Mouse (Mus musculus) hindbrain, postnatal 0 days (tissue): ENCODE data around the gene Frs2. TPM values are rescaled to one million over a fixed set of nuclear protein-coding genes. Genes with fewer than 3 reads are reported as not detected.

Source experiments
- ATAC-seq: fragments of 200-750 bp; cut with Nextera tagmentation; 2 replicates; pipeline ENCODE4 v1.8.0; 2017; ENCODE audit warnings: mild to moderate bottlenecking, moderate TSS enrichment, moderate library complexity
- DNase-seq: peaks from one replicate; pipeline ENCODE4 v3.0.0-alpha.2; 2015; ENCODE audit warnings: low spot score
- H3K27ac ChIP-seq: fragments of 300-500 bp; sonication (generic); 2 replicates; pipeline ENCODE4 v1.5.1; 2014; ENCODE audit warnings: mild to moderate bottlenecking
- H3K27me3 ChIP-seq: fragments of 300-500 bp; sonication (generic); 2 replicates; pipeline ENCODE4 v1.6.1; 2014; ENCODE audit warnings: low read length, mixed read lengths; ENCODE audit not compliant: insufficient read depth
- H3K36me3 ChIP-seq: fragments of 300-500 bp; sonication (generic); 2 replicates; pipeline ENCODE4 v1.6.1; 2014; ENCODE audit warnings: low read length, mixed read lengths; ENCODE audit not compliant: insufficient read depth
- H3K4me1 ChIP-seq: fragments of 300-500 bp; sonication (generic); 2 replicates; pipeline ENCODE4 v1.6.1; 2014; ENCODE audit warnings: antibody characterized with exemption, low read length, mixed read lengths; ENCODE audit not compliant: insufficient read depth
- H3K4me2 ChIP-seq: fragments of 300-500 bp; sonication (generic); 2 replicates; pipeline ENCODE4 v1.6.1; 2014; ENCODE audit warnings: low read depth, mild to moderate bottlenecking, low read length, moderate library complexity, mixed read lengths
- H3K4me3 ChIP-seq: fragments of 300-500 bp; sonication (generic); 2 replicates; pipeline ENCODE4 v1.5.1; 2014; ENCODE audit warnings: low read length
- H3K9ac ChIP-seq: fragments of 300-500 bp; sonication (generic); replicated peaks from 2 replicates; pipeline ENCODE4 v1.6.1; 2014; ENCODE audit warnings: mild to moderate bottlenecking, low read length, moderate library complexity, mixed read lengths
- H3K9me3 ChIP-seq: fragments of 300-500 bp; sonication (generic); 2 replicates; pipeline ENCODE4 v1.6.1; 2016; ENCODE audit warnings: low read length, mixed read lengths
- CTCF ChIP-seq: IDR thresholded peaks from 2 replicates; pipeline ENCODE4 v1.5.1; 2016; ENCODE audit warnings: antibody characterized with exemption, control low read depth, low read depth
- WGBS: fragments of 180-500 bp; shearing (Covaris S2); extraction: QIAGEN DNeasy Blood & Tissue Kit; methylation state at CpG from one replicate; pipeline ENCODE4 v1.1.7; 2014; 5-methylcytosine and 5-hydroxymethylcytosine counted together
- polyA plus RNA-seq: library from polyadenylated mRNA; unstranded; fragments of >200 nt; fragmentation: Nextera tagmentation; extraction: Ambion mirVana; gene quantifications from 2 replicates; pipeline ENCODE4 v1.2.1, GENCODE M21; 2015
- total RNA-seq: library from RNA; depleted of rRNA; stranded (reverse); fragments of >200 nt; gene quantifications from 2 replicates; pipeline ENCODE4 v1.2.3, GENCODE M21; 2014

The Frs2 gene
- total and polyA plus RNA-seq, 2 experiments from 2014 or later: 19.1 to 19.3 TPM

DNA sequence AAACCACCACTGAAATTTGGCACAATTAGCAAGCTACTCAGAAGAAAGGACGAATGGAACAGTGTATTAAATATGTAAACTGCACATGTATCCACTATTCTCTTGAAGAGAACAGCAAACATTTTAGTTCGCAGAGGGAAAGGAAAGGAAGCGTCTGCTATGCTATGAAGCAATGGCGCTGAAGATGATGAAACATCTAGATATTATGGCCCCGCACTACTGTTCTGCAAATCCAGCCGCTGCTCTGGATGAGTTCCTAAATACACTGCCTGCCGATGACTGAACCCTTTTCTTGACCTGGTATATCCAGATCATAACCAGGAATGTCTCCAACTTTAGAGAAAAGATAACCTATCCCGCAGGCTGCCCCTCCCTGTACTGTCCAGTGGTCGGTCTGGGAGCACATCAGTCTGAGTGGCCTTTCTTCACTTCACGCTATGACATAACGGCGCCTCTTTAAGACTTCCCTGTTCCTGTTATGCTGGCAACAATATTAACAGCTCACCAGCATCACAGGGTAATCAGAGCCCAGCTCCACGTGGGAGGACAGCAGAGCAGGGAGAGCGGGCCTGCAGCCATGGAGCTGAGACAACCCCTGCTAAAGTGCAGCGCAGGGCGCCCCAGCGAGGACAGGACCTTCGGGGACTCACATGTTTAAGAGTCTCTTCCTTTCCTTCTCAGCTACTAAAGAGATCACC, 76.0 kb downstream of the Frs2 start:
- H3K36me3 ChIP-seq: peaks cover 35% of the 10 kb centered on the region; the same call in 1 of the 2 replicates
- H3K27me3 ChIP-seq: no peaks in the 10 kb centered on the region
- no peak for ATAC-seq
- no peak for DNase-seq
- WGBS: 92% methylated on average over 18 of the region's 18 CpGs
- no peak for TF ChIP-seq CTCF
- H3K9me3 ChIP-seq: no peaks in the 10 kb centered on the region
- H3K4me3 ChIP-seq: no peak overlapping the region
- no peak overlapping the region for H3K27ac ChIP-seq
- H3K9ac ChIP-seq: no peak overlapping the region
- no peak overlapping the region for H3K4me2 ChIP-seq
- no peaks in the 10 kb centered on the region for H3K4me1 ChIP-seq

DNA sequence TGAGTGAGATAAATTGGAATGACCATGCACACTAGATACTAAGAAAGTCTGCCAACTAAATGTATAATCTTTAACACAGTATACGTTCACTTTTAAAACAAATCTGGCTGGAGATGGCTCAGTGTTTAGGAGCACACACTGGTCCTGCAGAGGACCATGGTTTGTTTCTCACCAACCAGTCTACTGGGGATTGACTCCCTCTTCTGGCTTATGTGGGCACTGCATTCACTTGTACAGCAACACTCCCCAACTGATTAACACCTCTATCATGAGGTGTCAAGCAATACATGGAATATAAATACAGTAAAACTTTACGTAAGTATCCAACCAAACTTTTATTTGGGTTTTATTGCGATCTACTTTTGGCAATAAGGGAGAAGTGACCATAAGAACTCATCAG, 79.2 kb downstream of the Frs2 start:
- H3K4me3 ChIP-seq: no peak overlapping the region
- 95% methylated on average over 3 of the region's 3 CpGs for WGBS
- H3K4me2 ChIP-seq: no peak overlapping the region
- no peaks in the 10 kb centered on the region for H3K4me1 ChIP-seq
- no peak for ATAC-seq
- peak; percentile 16; the same call in 1 of the 2 replicates for TF ChIP-seq CTCF
- no peaks in the 10 kb centered on the region for H3K27me3 ChIP-seq
- H3K36me3 ChIP-seq: peaks cover 20% of the 10 kb centered on the region; the same call in 1 of the 2 replicates
- no peak overlapping the region for H3K27ac ChIP-seq
- no peaks in the 10 kb centered on the region for H3K9me3 ChIP-seq
- DNase-seq: no peak
- H3K9ac ChIP-seq: no peak overlapping the region

DNA sequence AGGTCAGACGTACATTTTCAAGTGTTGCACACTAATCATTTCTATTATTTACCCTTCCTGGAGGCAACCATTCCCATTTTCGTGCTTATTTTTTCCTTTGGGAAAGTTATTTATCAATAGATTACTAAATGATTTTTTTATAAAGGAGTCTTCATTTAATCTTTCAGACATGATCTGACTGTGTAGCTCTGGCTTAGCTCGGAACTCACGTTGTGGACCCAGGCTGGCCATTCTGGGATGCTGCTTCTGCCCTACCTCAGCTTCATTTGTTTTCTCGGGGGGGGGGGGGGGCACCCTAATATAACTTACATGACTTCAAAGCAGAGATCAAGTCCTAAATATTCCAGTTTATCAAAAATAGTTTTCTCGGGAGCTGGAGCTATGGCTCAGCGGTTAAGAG, 84.3 kb downstream of the Frs2 start:
- Histone ChIP-seq H3K27ac (peak overlapping the region; percentile 69), H3K9ac (peak overlapping the region; percentile 41), H3K4me3 (peak overlapping the region; percentile 99), H3K4me1 (no peaks in the 10 kb centered on the region), H3K27me3 (no peaks in the 10 kb centered on the region), H3K9me3 (no peaks in the 10 kb centered on the region), H3K36me3 (peaks cover 23% of the 10 kb centered on the region; the same call in 1 of the 2 replicates), H3K4me2 (peak overlapping the region; percentile 55)
- 8% methylated on average over 7 of the region's 7 CpGs for WGBS
- no peak for TF ChIP-seq CTCF
- ATAC-seq: peak; percentile 60
- peak; percentile 10 for DNase-seq

DNA sequence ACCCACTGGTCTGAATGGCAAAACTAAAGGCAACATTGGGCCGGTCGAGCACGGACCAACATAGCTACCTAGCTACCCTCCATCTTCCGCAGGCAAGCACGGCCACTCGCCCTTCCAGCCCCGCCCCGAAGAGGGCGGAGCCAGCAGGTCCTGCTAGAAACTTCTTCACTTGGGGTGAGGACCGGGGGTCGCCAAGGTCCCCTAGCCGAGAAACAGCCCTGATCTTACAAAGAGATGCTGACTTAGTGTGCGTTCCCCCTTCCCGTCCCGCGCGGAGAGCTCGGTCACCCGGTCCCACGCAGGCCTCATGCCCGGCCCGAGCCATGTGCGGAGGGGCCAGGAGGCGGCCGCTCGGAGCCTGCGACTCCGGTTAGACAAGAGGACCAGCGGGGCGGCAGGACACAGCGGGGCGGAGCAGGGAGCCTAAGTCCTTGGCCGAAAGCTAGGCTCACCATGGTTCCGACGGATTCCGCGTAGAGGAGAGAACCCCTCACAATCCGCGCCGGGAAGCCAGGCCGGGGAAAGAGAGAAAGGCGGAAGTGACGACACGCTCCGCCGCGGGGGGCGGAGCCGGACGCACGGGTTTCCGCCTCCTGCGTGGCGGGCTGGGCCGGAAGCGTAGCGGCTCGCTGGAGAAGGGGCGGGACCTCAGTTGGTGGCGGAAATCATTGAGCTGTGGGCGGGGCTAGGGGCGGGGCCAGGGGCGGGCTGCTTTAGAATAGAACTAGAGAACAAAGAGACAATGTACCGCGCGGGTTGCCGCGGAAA, 84.9 kb downstream of the Frs2 start, which contains the start of gene Cct2:
Gene Cct2 (minus strand): TSS at position 561 of the 768 bp plus-strand sequence.
- H3K4me3 ChIP-seq: peak within 1 kb of the TSS; percentile 99
- ATAC-seq (peak; percentile 96), DNase-seq (peak; percentile 99)
- peak within 1 kb of the TSS; percentile 82 for H3K9ac ChIP-seq
- peak within 1 kb of the TSS; percentile 90 for H3K27ac ChIP-seq
- WGBS: under 1% methylated on average over 68 of the region's 68 CpGs
- H3K36me3 ChIP-seq: peaks cover 28% of the 10 kb centered on the region
- no peaks in the 10 kb centered on the region for H3K9me3 ChIP-seq
- no peaks in the 10 kb centered on the region for H3K27me3 ChIP-seq
- TF ChIP-seq CTCF: peak; percentile 19; the same call in 1 of the 2 replicates
- H3K4me1 ChIP-seq: no peaks in the 10 kb centered on the region
- peak within 1 kb of the TSS; percentile 89 for H3K4me2 ChIP-seq

DNA sequence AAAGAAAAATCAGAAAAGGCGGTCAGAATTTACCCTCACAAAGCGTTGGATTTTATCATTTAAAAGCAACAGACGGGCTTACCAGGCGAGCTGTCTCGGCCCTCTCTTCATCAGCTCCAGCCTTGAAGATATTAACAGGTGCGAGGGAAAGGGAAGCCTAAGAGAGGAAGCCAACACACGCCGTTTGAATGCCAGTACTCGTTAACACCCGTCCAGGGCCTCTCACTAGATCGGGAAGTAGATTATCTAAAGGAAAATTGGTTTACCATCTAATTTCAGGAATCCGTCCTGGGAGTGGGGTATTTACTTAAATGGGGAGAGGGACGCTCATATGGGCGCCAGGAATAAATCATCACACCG, 85.5 kb downstream of the Frs2 start:
- DNase-seq (no peak), ATAC-seq (no peak)
- H3K27ac ChIP-seq: peak overlapping the region; percentile 90; the same call in 1 of the 2 replicates
- H3K4me1 ChIP-seq: no peaks in the 10 kb centered on the region
- no peaks in the 10 kb centered on the region for H3K27me3 ChIP-seq
- H3K36me3 ChIP-seq: peaks cover 33% of the 10 kb centered on the region
- peak overlapping the region; percentile 99 for H3K4me3 ChIP-seq
- no peak for TF ChIP-seq CTCF
- H3K4me2 ChIP-seq: peak overlapping the region; percentile 89
- no peaks in the 10 kb centered on the region for H3K9me3 ChIP-seq
- peak overlapping the region; percentile 82 for H3K9ac ChIP-seq
- WGBS: 4% methylated on average over 15 of the region's 15 CpGs

DNA sequence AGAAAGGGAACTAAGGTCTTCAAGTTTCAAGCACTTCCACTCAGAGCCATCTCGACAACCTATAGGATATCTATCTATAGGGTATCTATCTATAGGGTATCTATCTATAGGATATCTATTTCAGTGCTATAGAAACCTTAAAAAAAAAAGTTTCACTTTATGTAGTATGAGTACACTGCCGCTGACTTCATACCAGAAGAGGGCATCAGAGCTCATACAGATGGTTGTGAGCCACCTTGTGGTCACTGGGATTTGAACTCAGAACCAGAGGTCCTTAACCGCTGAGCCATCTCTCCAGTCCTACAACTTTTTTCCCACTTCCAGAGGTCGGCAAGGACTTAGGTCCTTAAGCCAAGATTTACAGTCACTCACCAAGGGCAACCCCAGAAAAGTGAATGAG, 92.7 kb downstream of the Frs2 start:
- H3K4me3 ChIP-seq: no peak overlapping the region
- H3K9me3 ChIP-seq: no peaks in the 10 kb centered on the region
- no peak for DNase-seq
- peak; percentile 37; the same call in 1 of the 2 replicates for TF ChIP-seq CTCF
- peaks cover 86% of the 10 kb centered on the region for H3K36me3 ChIP-seq
- no peak for ATAC-seq
- no peak overlapping the region for H3K4me2 ChIP-seq
- H3K27ac ChIP-seq: no peak overlapping the region
- no peaks in the 10 kb centered on the region for H3K27me3 ChIP-seq
- 95% methylated on average over 4 of the region's 4 CpGs for WGBS
- no peaks in the 10 kb centered on the region for H3K4me1 ChIP-seq
- H3K9ac ChIP-seq: no peak overlapping the region
